Mouse (Mus musculus) regulatory T cell (primary cell): ENCODE data around the gene Phldb2.

Experiments used
- in situ Hi-C: fragments of 300-600 bp; cut with MboI, MseI; formaldehyde crosslinking; loops from one replicate; pipeline ENCODE4 v1.15.1; 2025; ENCODE audit warnings: high pct_unique_total_duplicates

Gene Phldb2

GRCm38 (mm10) chr16:45737880-45738279, 215.5 kb downstream of the Phldb2 start:
- in situ Hi-C loops = loop anchor here (25.0 kb wide), 1 partner anchor 1401 kb away; the partner anchor contains the start of genes Sidt1 and Spice1

- in situ Hi-C loops = loop anchor here (25.0 kb wide), 1 partner anchor 1399 kb away; the partner anchor contains the start of genes Sidt1 and Spice1
These were observed 216.7 kb downstream of the Phldb2 start for GRCm38 (mm10) chr16:45736724-45737123.

- in situ Hi-C loops = loop anchor here (25.0 kb wide), 1 partner anchor 1392 kb away; the partner anchor contains the start of genes Sidt1 and Spice1
These were observed 224.2 kb downstream of the Phldb2 start for GRCm38 (mm10) chr16:45729163-45729562.

GRCm38 (mm10) chr16:45724742-45725102, 228.7 kb downstream of the Phldb2 start:
- in situ Hi-C loops = loop anchor here (25.0 kb wide), 1 partner anchor 1387 kb away; the partner anchor contains the start of genes Sidt1 and Spice1

- in situ Hi-C loops = no loop called here
These were observed 229.2 kb downstream of the Phldb2 start, which contains the start of gene Tagln3 for GRCm38 (mm10) chr16:45724061-45724741. Gene Tagln3 (minus strand): TSS chr16:45724608.

- in situ Hi-C loops = no loop called here
These were observed 230.1 kb downstream of the Phldb2 start for GRCm38 (mm10) chr16:45723172-45723901.

- in situ Hi-C loops = no loop called here
These were observed 230.9 kb downstream of the Phldb2 start for GRCm38 (mm10) chr16:45722460-45722951.

- in situ Hi-C loops = no loop called here
These were observed 233.3 kb downstream of the Phldb2 start for GRCm38 (mm10) chr16:45720022-45720630.

GRCm38 (mm10) chr16:45718296-45718695, 235.1 kb downstream of the Phldb2 start:
- in situ Hi-C loops = no loop called here

GRCm38 (mm10) chr16:45714489-45715150, 238.8 kb downstream of the Phldb2 start:
- in situ Hi-C loops = no loop called here

GRCm38 (mm10) chr16:45713878-45714277, 239.5 kb downstream of the Phldb2 start:
- in situ Hi-C loops = no loop called here

GRCm38 (mm10) chr16:45713261-45713660, 240.1 kb downstream of the Phldb2 start:
- in situ Hi-C loops = no loop called here

GRCm38 (mm10) chr16:45711263-45711662, 242.1 kb downstream of the Phldb2 start:
- in situ Hi-C loops = no loop called here

- in situ Hi-C loops = no loop called here
These were observed 254.1 kb downstream of the Phldb2 start for GRCm38 (mm10) chr16:45699301-45699700.

GRCm38 (mm10) chr16:45697996-45698395, 255.4 kb downstream of the Phldb2 start:
- in situ Hi-C loops = no loop called here
